Mouse (Mus musculus): ENCODE measurements around the gene Stx16. TPM values are rescaled to one million over a fixed set of nuclear protein-coding genes. Genes with fewer than 3 reads are reported as not detected.

Stx16 gene
- 10 to 100 TPM; 61.1 to 73.8 (median 70.3) TPM for total RNA-seq (2022)

- DNase-seq (ENCODE audit: low spot score in 2 of 2) = peak; percentile 81 to 93
Observed at GRCm38 (mm10) chr2:174075673-174076432, at the start of gene Stx16. Stx16 (plus strand) TSS chr2:174076308.

GRCm38 (mm10) chr2:174026406-174026805, 49.7 kb upstream of the Stx16 start:
- no peak for DNase-seq (ENCODE audit: low spot score in 2 of 2)

DNA sequence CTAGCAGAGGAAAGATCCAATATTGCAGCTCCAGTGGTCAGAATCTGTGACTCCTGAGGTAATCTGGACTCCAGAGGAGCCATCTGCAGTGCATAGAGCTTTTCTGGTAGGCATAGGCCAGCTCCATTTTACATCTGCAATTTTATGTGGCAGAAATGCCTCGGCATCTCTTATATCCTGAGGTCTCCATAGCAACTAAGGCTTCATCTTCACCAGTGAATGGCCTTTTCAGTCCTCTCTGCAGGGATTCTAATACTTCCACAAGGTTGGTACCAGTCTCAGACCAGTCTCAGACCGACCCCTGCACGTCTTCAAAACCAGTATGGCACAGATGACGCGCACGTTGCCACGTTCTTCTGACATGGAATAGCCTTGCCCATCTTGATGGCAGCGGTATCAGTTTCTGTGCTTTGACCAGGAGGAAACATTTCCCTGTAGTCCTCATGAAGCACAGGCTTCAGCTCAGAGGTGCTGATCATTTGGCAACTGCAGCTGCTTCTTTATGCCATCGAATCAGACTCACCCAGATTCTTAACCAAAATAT, 42.8 kb upstream of the Stx16 start:
- DNase-seq (ENCODE audit: low spot score in 2 of 2) = no peak

DNA sequence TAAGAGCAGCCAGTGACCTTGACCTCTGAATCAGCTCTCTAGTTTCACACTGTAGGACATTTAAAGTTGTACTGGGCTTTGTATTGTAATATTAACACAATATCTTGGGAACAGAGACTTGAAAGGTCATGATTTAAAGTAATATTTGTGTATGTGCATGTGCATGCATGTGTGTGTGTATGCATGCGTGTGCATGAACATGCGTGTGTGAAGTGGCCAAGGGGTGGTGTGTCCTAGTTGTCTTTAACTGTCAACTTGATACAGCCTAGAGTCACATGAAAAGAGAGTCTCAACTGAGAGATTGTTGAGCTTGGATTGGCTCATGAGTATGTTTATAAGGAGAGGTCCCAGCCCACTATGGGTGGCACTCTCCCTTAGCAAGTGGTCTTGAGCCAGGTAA, 28.5 kb upstream of the Stx16 start:
- DNase-seq (ENCODE audit: low spot score in 2 of 2) = no peak

- DNase-seq (ENCODE audit: low spot score in 2 of 2) = no peak
Observed at GRCm38 (mm10) chr2:174049481-174050338, 26.4 kb upstream of the Stx16 start.

GRCm38 (mm10) chr2:174050339-174050685, 25.8 kb upstream of the Stx16 start:
- no peak for DNase-seq (ENCODE audit: low spot score in 2 of 2)

DNA sequence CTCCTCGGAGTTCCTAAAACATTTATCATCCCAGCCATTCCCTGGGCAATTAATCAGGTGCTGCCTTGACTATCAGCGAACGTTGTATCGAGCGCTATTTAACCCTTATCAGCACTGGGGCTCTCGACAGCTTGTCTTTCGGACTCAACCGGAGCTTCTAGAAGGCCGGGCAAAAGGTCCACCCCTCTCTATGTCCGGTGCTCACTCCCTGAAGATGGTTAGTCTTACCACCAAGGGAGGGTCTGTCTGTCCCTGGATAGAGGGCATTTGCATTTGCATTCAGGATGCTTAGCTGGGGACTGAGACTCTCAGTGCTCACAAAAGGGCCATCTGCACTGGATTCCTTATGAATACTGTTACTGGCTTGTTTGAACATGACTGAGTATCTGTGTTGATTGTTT, 25.0 kb upstream of the Stx16 start:
- DNase-seq (ENCODE audit: low spot score in 2 of 2) = no peak

GRCm38 (mm10) chr2:174054496-174054895, 21.6 kb upstream of the Stx16 start:
- DNase-seq (ENCODE audit: low spot score in 2 of 2) = no peak

- DNase-seq (ENCODE audit: low spot score in 2 of 2) = no peak
Observed at GRCm38 (mm10) chr2:174057730-174058129, 18.4 kb upstream of the Stx16 start.

DNA sequence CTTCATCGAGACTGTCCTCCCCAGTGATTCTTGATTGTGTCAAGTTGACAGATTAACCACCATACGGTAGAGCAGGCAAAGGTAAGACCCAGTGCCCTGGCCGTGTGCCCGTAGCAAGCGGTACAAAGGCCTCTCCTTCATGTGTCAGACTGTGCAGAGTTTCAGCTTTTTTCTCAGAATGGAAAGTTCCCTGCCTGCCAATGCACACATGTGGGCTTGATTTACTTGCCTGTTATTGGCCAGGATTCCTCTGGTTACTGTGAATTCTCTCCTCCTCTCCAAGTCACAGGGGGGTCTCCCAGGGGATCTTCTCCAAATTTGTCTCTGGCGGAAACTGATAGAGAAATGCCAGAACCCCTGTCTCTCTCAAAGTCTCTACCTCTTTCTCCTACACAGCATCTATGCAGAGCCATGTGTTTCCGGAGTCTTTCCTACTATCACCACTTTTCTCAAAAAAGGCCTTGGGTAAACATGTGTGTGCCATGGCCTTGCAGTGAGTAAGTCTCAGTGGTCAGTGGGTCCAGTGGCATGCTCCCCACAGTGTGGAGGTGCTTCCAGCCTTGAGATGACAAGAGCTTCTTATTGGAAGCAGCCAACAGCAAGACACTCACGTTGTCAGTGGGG, 17.7 kb upstream of the Stx16 start:
- DNase-seq (ENCODE audit: low spot score in 2 of 2) = no peak

- no peak for DNase-seq (ENCODE audit: low spot score in 2 of 2)
Observed at GRCm38 (mm10) chr2:174059591-174060385, 16.3 kb upstream of the Stx16 start.

- DNase-seq (ENCODE audit: low spot score in 2 of 2) = no peak
Observed at GRCm38 (mm10) chr2:174061219-174061618, 14.9 kb upstream of the Stx16 start.

GRCm38 (mm10) chr2:174063074-174063473, 13.0 kb upstream of the Stx16 start:
- no peak for DNase-seq (ENCODE audit: low spot score in 2 of 2)

DNA sequence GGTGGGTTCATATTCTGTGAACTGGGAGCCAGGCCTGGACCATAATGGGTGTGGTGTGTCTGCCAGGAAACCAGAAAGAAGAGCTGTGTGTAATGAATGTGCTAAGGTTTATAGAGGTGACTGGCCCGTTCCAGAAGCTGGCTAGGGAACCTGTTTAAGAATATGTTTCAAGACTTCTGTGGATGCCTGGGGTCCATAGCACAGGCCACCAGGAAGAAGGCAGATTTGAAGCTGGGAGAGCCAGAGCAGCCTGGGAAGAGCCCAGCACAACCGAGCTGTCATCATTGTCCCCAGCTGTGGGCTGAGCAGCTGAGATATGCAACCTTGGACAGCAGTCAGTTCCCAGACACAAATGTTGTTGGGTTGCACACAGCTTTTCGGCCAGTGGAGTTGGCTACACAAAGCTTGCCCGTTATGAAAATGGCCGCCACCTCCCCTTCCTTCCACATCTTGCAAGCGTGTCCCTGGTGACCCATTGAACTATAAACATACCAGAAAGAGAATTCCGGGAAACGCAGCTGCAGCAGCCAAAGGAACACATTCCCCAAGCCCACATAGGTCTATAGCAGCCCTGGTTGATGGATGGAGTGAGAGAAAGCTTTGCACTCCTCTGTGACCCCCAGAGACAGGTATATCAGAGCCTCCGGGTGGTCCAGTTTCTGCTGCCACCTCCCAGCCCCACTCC, 12.4 kb upstream of the Stx16 start:
- no peak for DNase-seq (ENCODE audit: low spot score in 2 of 2)

DNA sequence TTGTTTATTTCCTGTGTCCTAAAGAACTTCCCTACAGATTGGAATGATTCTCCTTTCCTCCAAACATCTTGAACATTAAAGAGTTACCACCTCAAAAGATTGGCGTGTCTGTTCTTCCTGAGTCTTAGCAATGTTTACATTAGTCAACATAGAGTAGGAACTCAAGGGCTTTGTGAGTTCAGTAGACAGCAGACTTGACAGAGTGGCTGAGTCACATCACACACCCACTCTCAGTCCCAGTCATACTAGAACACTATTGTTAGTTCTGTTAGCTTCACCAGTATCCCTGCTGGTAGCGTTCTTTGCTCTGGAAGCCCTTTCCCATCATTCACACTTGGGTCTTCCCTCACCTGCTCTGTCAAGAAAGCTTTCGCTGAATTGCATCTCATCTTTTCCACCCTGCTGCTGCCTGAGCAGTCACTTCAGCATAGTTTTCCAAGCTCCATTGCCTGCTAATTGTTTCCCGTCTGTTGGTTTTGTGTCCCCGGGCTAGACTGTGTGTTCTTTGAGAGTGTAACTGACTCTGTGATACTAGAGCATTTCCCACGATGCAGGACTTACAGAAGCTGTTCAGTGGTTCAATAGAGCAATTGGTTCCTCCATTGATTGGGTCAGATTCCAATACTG, 8.2 kb upstream of the Stx16 start:
- no peak for DNase-seq (ENCODE audit: low spot score in 2 of 2)

- no peak for DNase-seq (ENCODE audit: low spot score in 2 of 2)
Observed at GRCm38 (mm10) chr2:174069532-174070049, 6.5 kb upstream of the Stx16 start.

DNA sequence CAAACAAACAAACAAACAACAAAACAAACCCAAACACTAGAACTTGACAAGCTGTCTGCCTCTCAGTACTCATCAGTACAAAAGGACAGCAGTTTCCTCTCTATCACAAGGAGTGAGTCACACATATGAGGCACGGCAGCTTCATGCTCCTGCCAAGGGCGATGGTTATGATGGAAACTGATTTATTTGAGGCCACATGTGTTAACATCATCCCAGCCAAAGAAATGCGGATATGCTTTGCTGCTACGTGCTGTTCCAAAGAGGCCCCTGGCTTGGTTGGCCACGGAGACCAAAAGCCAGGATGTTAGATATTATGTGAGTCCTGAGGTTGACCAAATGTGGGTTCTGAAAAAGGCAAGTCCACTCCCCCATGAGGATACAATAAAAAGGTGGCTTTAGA, 4.7 kb upstream of the Stx16 start:
- no peak for DNase-seq (ENCODE audit: low spot score in 2 of 2)

DNA sequence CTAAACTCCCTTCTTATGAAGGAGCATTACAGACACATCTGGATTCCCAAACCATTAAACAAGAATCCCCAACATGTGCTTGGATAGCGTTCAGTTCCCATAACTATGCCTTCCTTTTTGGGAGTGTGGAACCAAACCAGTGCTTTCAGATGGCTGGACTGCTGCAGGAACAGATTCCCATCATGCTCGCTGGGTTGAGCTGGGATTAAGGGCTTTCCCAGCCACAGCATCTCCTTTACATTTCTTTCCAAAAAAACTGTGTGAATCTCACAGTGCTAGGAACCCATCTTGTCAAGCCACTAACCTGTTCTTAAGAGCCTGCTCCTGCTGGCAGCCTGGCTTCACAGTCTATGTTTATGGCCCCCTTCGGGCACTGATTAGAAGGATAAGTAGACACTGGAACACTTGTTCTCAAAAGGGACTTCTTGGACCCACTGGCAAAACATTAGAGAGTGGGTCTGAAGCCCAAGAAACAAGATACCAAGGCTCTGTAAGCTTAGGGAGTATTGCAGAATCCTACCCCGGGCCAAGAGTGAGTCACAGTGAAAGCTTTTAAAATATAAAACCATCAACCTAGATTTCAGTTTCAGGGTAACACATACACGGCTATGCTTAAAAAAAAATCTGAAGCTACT, 2.8 kb upstream of the Stx16 start:
- DNase-seq (ENCODE audit: low spot score in 2 of 2) = no peak

- DNase-seq (ENCODE audit: low spot score in 2 of 2) = no peak
Observed at GRCm38 (mm10) chr2:174074621-174075020, 1.5 kb upstream of the Stx16 start.
